Mouse (Mus musculus) activated CD4-positive, CD25-positive, alpha-beta regulatory T cell, adult 4 months (primary cell): ENCODE data around the gene Scnn1g. TPM values are rescaled to one million over a fixed set of nuclear protein-coding genes. Genes with fewer than 3 reads are reported as not detected.

Source experiments
- ATAC-seq: one replicate; pipeline ENCODE4 v1.8.0; 2017
- polyA plus RNA-seq, 2 experiments: library from polyadenylated mRNA; unstranded; fragments of 100-300 nt; shearing (Covaris generic); gene quantifications; one replicate each; pipeline ENCODE4 v1.2.1; 2017

Scnn1g gene
- polyA plus RNA-seq, 2 experiments from 2014 or later = not detected

- ATAC-seq = no peak
These were observed 44.7 kb downstream of the Scnn1g start for GRCm38 (mm10) chr7:121778980-121779379.

DNA sequence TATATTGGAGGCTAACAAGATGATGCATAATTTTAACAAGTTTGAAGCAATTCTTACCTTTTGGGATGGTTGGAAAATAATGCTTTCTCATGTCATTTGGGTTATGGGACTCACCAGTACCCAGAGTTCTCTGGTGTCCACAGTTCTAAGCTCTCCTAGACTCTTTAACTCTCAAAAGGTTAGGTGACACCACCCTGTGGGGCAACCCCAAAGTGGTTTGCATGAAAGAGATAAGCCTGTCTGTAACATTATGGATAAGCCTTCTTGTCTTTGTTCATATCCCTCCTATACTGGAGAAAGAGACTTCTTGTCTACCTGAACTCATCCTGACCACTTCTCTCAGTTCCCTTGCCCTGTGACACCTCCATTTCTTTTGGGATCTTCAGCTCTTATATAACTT, 45.1 kb downstream of the Scnn1g start:
- no peak for ATAC-seq

DNA sequence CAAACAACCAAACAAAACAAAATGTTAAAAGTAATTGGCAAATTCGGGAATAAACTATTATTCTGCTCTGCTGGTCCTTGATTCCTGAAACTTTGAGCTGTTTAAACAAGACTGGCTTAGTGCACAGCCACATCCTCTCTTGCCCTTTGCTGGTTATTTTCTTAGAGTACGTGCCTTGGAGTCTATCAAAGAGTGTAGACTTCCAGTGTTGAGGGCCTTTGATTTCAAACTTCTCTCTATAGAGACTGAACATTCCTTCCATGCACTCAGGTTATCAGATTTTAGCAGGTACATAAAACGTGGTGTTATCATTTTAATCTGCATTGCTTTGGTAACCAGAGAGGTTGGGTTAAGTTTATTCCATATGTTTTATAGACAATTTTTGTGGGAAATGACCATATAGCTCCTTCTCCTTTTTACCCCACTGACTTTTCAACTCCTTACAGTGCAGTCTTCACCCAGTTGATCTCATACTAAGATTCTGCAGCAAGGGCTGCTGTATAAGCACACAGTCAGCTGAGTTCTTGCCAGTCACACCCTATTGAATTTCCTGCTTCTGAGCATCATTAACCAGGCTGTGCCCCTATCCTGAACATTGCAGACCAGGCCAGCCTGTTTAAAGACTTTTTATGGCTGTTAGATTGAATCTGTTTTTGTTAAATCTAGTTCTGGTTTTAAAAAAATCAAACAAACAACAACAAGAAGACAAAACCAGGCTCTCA, 48.1 kb downstream of the Scnn1g start:
- no peak for ATAC-seq

GRCm38 (mm10) chr7:121785651-121786228, 51.5 kb downstream of the Scnn1g start:
- ATAC-seq = no peak

DNA sequence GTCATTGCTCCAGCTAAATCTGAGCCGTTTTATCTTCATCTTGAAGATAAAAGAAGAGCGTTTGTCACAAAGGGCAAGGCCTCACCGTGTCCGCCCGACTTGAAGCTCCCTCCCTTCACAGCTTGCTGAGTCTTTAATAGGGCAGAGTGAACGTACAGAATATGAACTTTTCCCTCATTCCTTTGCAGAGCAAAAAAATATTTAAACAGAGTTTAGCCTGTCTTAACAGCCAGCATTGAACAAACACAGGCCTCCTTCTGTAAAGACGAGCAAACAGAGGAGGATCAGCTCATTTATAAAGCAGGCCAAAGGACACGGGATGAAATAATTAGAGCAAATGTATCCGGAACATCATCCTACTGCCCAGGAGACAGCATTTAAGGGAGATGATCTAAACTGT, 63.5 kb downstream of the Scnn1g start:
- no peak for ATAC-seq

DNA sequence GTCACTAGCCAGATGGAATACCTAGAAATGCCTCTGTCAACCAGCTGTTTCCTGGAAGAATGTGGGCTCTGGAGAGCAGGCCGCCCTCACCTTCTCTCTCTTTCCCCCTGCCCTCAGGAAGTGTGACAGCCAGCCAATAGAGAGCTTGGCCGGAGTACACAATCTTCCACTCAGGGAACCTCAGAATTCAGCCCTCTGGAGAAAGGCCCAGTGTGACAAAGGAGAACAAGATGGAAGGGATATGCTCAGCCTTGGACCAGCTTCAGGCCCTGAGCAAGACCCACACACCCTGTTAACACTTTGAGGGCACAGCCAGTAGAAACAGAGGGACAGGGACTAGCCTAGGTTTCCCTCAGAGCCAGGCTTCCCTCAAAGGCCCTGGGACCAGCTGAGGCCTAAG, 68.2 kb downstream of the Scnn1g start:
- no peak for ATAC-seq

GRCm38 (mm10) chr7:121803011-121803410, 68.7 kb downstream of the Scnn1g start:
- no peak for ATAC-seq

DNA sequence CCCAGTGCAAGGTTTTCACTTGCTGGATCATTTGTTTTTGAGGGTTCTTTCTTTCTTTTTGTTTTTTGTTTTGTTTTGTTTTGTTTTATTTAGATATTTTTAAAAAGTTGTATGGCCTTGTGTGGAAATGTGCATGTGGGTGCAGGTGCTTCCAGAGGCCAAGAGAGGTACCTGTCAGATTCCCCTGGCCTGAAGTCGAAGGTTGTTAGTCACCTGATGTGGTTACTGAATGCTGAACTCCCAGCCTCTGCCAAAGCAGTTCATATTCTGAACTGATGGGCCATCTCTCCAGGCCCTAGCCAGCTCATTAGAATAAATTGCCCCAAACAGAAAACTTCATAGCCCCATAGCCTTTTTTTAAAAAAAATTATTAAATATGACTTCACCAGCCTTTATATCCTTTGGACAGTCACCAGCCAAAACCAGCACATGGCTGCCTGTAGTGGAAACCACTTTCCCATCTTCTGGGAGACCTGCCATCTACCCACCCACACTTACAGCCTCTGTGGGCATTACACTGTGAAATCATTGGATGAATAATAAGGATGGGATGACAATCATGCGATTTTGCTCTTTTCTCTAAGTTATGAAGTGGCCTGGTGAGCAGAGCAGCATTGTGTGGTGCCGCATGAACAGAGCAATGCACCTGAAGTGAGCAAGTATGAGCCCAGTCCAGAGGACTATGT, 71.7 kb downstream of the Scnn1g start:
- ATAC-seq = no peak

DNA sequence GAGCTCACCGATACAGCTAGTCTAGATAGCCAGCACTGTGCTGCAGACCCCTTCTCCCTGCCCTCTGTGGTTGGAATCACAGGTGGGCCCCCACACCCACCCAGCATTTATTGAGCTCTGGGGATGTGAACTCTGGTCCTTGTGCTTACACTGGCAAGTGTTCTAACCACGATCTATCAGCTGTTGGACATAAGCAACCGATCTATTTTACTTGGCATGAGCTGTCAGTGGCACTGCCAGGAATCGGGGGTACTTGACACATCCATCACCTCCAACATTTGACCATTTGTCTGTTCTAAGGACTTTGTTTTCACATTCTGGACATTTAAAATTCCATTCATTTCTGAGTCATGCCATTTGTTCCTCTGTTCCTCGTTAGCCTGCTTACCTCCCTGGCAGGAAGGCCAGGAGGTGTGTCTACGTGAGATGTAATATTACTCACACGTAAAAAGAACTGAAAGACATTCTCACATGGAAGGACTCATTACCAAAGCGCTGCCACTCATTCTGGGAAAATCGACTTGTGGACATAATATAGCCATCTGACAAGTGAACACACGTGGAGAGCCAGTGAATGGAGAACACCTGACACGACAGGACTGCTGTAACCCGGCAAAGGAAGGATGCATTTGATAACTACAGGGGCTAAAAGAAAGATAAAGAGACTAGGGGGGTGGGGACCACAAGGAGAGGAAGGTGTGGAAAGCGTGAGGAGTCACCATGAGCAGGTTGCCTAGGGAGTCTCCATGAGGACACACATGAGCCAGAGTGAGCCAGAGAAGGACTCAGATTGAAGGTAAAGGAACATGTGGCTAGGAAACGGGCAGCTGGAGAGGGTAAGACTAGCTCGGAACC, 73.7 kb downstream of the Scnn1g start:
- no peak for ATAC-seq

Other genes with a start within 250 kb of the Scnn1g start
- 1 to 10 TPM; 1.7 to 3.5 TPM for gene Usp31, start 27.2 kb upstream of the Scnn1g start, polyA plus RNA-seq
- not detected for gene Scnn1b, start 130.6 kb downstream of the Scnn1g start, polyA plus RNA-seq
- gene Cog7, start 247.2 kb downstream of the Scnn1g start, polyA plus RNA-seq = 10 to 100 TPM in 1 of 2 experiments, 1 to 10 TPM in 1; 8.3 to 10.3 TPM